Mouse (Mus musculus) retina, postnatal 1 day (tissue): ENCODE measurements at regions not wholly inside any gene's neighbourhood (a gene's known extent, or its start where the extent isn't known, plus 50 kb on each side); places are given as distances from the start of the nearest gene placed in this dataset.

Experiments used
- DNase-seq: peaks from one replicate; pipeline ENCODE4 v3.0.0-alpha.2; 2012

GRCm38 (mm10) chr2:159401421-159402100 lies 607.0 kb downstream of the Dhx35 start:
- no peak for DNase-seq

- DNase-seq = no peak
Observed at GRCm38 (mm10) chr2:159404940-159405339, 610.3 kb downstream of the Dhx35 start.

GRCm38 (mm10) chr2:159414599-159414998 lies 620.0 kb downstream of the Dhx35 start:
- DNase-seq = peak; percentile 58

GRCm38 (mm10) chr2:159418371-159418940 lies 623.8 kb downstream of the Dhx35 start:
- DNase-seq = peak; percentile 94

- DNase-seq = peak; percentile 29
Observed at GRCm38 (mm10) chr2:159422281-159422937, 627.8 kb downstream of the Dhx35 start.

GRCm38 (mm10) chr2:159428201-159428600 lies 633.6 kb downstream of the Dhx35 start:
- no peak for DNase-seq

GRCm38 (mm10) chr2:159430577-159431329 lies 636.1 kb downstream of the Dhx35 start:
- no peak for DNase-seq

- no peak for DNase-seq
Observed at GRCm38 (mm10) chr2:159438961-159439360, 644.4 kb downstream of the Dhx35 start.

- peak; percentile 62 for DNase-seq
Observed at GRCm38 (mm10) chr2:159443581-159443980, 649.0 kb downstream of the Dhx35 start.

- DNase-seq = no peak
Observed at GRCm38 (mm10) chr2:159446434-159446833, 651.8 kb downstream of the Dhx35 start.

- no peak for DNase-seq
Observed at GRCm38 (mm10) chr2:159446886-159447285, 652.3 kb downstream of the Dhx35 start.

- no peak for DNase-seq
Observed at GRCm38 (mm10) chr2:159448976-159449375, 654.4 kb downstream of the Dhx35 start.

- no peak for DNase-seq
Observed at GRCm38 (mm10) chr2:159451439-159451838, 656.8 kb downstream of the Dhx35 start.

GRCm38 (mm10) chr2:159481399-159482080 lies 686.9 kb downstream of the Dhx35 start:
- no peak for DNase-seq

- no peak for DNase-seq
Observed at GRCm38 (mm10) chr2:159491090-159491489, 696.5 kb downstream of the Dhx35 start.

- no peak for DNase-seq
Observed at GRCm38 (mm10) chr2:159498691-159499090, 704.1 kb downstream of the Dhx35 start.

- DNase-seq = no peak
Observed at GRCm38 (mm10) chr2:159501039-159501438, 706.4 kb downstream of the Dhx35 start.

- DNase-seq = no peak
Observed at GRCm38 (mm10) chr2:159519066-159519465, 724.5 kb downstream of the Dhx35 start.

GRCm38 (mm10) chr2:159523739-159524138 lies 729.1 kb downstream of the Dhx35 start:
- DNase-seq = no peak

GRCm38 (mm10) chr2:159534951-159535350 lies 740.3 kb downstream of the Dhx35 start:
- no peak for DNase-seq

- DNase-seq = no peak
Observed at GRCm38 (mm10) chr2:159539261-159539660, 744.7 kb downstream of the Dhx35 start.

GRCm38 (mm10) chr2:159557567-159557966 lies 763.0 kb downstream of the Dhx35 start:
- DNase-seq = no peak

GRCm38 (mm10) chr2:159565255-159565654 lies 768.7 kb downstream of the Gm826 start:
- no peak for DNase-seq
